Mouse (Mus musculus): ENCODE data around the gene Gpr108.

The Gpr108 gene

DNA sequence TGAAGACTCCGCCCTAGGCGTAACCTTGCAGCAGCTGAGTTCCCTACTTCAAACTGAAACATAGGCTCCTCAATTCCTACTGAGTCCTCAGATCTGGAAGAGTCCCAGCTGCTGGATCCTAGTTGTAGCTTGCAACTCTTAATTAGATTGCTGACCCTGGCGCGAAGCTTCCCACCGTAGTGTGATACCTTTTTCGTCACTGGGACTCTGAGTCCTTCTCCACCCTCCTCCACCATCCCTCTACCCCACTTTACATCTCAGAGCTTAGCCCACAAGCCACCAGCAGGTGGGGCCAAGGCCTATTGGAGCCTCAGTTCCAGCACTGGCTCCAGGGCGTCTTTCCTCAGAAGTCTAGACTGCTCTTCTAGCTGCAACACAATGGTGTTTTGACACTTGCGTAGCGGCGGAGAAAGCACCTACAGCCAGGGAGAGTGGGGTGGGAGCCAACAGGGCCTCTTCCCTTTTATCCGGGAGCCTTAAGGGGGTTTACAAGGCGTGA lies at the start of gene Gpr108:
Gene Gpr108 (minus strand): TSS at position 246 of the 499 bp plus-strand sequence.
- in situ Hi-C loops (cut with MboI; ENCODE audit: unreplicated experiment in 2 of 2) = loop anchor here (5.0 to 10.0 kb wide), 4 partner anchors 34 to 253 kb away; partner anchors contain the start of genes Alkbh7 (in 2 of the 2) and Clpp (in 1 of the 2)

DNA sequence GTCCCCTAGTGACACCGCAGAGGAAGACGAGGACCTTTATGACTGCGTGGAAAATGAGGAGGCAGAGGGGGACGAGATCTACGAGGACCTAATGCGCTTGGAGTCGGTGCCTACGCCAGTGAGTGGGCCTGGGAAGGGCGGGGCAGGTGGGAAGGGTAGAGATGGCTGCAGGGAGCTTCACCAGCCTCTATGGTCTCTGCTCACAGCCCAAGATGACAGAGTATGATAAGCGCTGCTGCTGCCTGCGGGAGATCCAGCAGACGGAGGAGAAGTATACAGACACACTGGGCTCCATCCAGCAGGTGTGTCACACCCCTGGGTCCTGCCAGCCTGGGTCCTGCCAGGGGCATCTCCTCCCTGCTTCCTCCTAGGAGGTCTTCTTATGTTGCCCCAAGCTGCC lies 48.8 kb upstream of the Gpr108 start:
- in situ Hi-C loops (cut with MboI; ENCODE audit: unreplicated experiment in 2 of 2) = loop anchor here in 1 of 2 experiments (5.0 to 25.0 kb wide), 2 partner anchors 35 to 710 kb away; partner anchors contain the start of genes Safb and Safb2

DNA sequence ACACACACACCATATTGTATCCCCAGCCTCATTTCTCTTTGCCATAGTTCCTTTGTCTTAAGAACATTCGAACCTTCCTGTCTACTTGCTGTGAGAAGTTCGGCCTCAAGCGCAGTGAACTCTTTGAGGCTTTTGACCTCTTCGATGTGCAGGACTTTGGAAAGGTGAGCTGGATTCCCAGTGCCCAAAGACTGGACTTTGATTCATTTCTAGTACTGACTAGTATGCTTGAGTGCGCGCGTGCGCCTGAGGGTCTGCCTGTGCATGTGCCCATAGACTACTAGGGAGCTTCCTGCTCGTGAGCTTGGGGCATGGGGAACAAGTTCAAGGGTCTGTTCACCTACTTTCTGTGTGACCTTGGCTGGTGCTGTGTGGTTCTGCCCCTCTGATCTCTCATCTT lies 47.7 kb upstream of the Gpr108 start:
- in situ Hi-C loops (cut with MboI; ENCODE audit: unreplicated experiment in 2 of 2) = loop anchor here in 1 of 2 experiments (5.0 to 25.0 kb wide), 2 partner anchors 36 to 709 kb away; partner anchors contain the start of genes Safb and Safb2

DNA sequence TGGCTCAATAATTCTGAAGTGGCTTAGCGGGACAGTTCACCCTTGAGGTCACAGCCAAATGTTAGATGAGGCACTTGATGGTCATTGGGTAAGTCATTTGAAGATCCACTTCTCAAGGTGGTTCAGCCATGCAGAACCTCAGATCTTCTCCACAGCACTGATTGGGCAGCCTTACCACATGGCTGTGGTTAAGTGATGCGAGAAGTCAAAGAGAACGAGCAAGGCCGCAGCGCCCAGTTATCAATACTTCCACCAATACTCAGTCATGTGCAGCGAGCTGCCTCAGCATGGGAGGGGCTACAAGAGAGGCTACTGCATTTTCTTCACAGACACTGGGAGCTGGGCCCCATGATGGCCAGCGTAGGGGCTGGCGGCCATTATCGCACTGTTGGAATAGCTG lies 44.7 kb upstream of the Gpr108 start:
- in situ Hi-C loops (cut with MboI; ENCODE audit: unreplicated experiment in 2 of 2) = loop anchor here (5.0 to 25.0 kb wide), 2 partner anchors 39 to 706 kb away; partner anchors contain the start of genes Safb (in 1 of the 2) and Safb2 (in 1 of the 2)

DNA sequence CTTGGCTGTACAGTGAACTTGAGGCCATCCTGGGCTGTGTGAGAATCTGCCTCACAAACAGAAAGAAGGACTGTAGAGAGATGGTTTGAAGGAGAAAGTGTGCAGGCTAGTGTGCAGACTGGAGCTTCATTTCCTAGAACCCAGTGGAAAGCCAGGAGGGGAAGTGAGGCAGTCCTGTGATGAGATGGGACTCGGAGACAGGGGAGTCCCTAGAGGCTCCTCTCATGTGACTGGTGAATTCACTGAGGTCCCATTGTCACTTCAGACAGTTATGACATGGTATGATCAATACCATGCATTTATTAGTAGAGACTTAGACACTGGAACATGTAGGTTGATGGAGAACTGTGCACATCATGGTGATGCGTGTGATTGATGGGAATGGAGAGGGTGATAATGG lies 44.1 kb upstream of the Gpr108 start:
- in situ Hi-C loops (cut with MboI; ENCODE audit: unreplicated experiment in 2 of 2) = loop anchor here (5.0 to 25.0 kb wide), 2 partner anchors 40 to 705 kb away; partner anchors contain the start of genes Safb (in 1 of the 2) and Safb2 (in 1 of the 2)

DNA sequence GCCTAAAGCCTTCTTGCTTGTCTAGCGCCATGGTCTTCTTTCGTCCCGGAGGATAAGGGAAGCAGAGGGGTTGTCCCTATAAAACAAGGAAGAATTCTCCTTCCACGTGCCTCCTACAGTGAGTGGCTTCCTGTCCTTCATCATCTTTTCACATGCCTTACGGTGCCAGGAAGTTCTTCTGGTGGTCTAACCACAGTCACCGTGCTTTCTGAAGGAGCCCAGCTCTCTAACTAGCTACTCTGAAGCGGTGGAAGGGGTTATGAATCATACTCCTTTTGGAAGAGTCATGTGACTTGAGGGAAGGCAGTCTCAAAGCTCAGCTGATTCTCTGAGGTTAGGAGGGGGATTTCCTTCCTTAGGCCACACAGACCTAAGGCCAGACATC lies 42.4 kb upstream of the Gpr108 start:
- in situ Hi-C loops (cut with MboI; ENCODE audit: unreplicated experiment in 2 of 2) = loop anchor here (5.0 to 25.0 kb wide), 2 partner anchors 42 to 703 kb away; partner anchors contain the start of genes Safb (in 1 of the 2) and Safb2 (in 1 of the 2)

DNA sequence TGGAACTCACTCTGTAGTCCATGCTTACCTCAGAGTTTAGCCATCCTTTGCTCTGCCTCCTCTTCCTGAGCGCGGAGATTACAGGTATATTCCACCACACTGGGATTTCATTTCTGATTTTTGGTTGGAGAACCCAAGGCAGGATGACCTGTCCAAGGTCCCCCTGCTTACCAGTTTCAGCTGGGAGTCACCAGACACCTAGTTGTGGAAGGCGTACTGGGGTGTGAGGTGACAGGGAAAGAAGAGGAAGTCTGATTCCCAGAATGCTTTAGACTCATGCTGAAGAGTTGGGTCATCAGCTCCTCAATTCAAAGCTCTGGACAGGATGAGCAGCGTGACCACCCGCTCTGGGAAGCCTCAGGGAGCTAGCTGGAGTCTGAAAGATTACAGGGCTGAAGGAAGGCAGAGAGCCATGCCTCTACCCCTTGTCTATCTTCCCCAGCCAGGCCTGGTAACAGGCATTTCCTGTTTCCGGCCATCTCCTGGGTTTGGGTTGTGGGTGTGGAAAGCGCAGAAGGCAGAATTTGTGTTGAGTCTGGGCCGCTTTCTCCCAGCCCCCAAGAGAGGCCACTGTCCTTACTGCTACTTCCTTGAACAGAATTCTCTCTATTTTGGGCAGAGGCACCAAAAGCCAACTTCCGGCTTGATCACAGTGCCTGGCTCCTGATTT lies 41.9 kb upstream of the Gpr108 start:
- in situ Hi-C loops (cut with MboI; ENCODE audit: unreplicated experiment in 2 of 2) = loop anchor here (5.0 to 25.0 kb wide), 2 partner anchors 42 to 703 kb away; partner anchors contain the start of genes Safb (in 1 of the 2) and Safb2 (in 1 of the 2)

DNA sequence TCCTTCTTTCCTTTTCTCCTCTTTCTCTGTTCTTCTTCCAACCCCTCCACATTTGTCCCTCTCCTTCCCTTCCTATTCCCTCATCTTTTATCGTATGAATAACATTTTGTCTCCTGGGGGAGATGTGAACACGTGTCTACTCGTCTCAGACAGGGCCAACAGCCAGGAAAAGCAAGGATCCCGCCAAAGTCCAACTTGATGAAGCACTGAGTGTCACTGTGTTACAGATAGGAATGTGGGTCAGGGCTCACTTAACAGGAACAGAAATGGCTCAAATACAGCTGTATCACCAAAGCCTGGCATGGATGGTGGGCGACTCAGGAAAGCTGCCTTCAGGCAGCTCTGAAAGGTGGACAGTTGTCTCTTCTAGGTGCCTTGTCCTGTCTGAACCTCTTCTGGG lies 41.0 kb upstream of the Gpr108 start:
- in situ Hi-C loops (cut with MboI; ENCODE audit: unreplicated experiment in 2 of 2) = loop anchor here in 1 of 2 experiments (25.0 kb wide), 1 partner anchor 702 kb away; the partner anchor contains the start of genes Safb and Safb2

DNA sequence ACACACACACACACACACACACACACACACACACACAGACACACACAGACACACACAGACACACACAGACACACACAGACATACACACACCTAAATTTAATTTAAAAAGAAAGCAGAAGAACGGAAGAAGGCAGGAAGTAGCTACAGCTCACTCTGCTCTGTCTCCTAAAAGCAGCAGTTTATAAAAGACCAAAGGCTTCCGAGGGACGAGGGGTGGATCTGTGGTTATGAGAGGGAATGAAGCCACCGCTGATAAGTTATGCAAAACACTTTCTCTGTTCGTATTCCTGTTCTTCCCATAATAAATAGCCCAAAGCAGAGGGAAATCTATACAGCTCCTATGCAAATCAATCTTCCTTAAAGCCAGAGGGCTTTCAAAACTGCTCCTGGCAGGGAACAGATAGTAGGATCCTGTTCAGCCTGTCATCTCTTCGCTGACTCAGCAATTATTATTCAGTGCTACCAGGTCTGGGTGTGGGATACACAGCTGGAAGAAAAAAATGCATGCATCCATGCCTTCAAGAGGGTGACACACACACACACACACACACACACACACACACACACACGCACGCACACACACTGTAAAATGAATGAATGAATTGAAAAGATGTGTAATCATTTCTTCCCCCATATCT lies 38.6 kb upstream of the Gpr108 start:
- in situ Hi-C loops (cut with MboI; ENCODE audit: unreplicated experiment in 2 of 2) = loop anchor here in 1 of 2 experiments (25.0 kb wide), 1 partner anchor 700 kb away; the partner anchor contains the start of genes Safb and Safb2

DNA sequence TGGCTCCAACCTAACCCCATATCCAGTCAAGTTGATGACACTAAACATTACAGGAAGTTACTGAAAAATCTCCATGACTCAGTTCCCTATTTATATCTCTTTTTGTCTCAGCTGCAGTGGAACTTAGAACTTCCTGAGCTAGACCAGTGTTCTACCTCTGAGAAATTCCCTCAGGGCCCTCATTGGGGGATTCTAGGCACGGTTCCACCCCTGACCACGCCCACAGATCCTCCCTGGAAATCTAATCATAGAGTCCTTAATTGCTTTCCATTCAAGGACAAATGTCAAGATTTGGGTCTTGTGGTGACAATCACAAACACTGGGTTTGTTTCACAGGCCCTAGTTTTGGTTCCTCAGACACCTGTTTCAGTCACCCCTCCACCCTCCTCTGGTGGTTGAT lies 36.8 kb upstream of the Gpr108 start:
- in situ Hi-C loops (cut with MboI; ENCODE audit: unreplicated experiment in 2 of 2) = loop anchor here in 1 of 2 experiments (25.0 kb wide), 1 partner anchor 698 kb away; the partner anchor contains the start of genes Safb and Safb2

DNA sequence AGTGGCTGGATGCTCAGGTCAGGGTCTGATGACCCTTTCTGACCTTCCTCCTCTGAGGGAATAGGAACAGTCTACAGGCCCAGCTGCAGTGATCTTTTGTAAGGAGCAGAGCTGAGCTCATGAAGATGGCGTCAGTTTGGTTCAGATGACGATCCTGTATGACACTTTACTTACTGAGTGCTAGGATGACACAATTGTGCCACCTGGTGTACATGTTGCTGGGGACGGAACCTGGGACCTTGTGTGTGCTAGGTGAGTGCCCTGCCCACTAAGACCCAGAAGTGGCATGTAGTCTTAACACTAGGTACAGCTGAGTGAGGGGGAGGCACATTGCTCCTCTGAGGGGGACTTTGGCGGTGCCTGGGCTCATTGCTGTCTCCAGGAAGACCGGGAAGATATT lies 35.7 kb upstream of the Gpr108 start:
- in situ Hi-C loops (cut with MboI; ENCODE audit: unreplicated experiment in 2 of 2) = loop anchor here (5.0 to 25.0 kb wide), 2 partner anchors 37 to 697 kb away; partner anchors contain the start of genes Gpr108 (in 1 of the 2), Safb (in 1 of the 2), Safb2 (in 1 of the 2) and Trip10 (in 1 of the 2)

DNA sequence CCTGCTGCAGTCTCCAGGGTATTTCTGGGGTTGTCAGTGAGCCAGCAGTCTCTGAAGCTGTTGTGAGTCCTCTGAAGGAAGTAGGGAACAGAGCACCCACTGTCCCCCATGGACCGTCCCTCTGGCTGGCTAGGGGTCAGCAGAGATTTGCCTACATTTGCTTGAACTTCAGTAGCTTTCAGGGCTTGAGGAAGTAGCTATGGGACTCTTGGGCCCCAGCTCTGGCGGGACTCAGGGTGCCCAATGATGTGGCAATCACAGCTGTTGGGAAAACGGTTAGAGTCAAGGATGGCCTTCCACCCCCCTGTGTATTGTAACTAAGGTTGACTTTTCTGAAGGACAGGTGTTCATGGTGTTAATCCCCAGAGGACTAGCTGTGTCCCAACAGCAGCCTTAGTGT lies 32.2 kb upstream of the Gpr108 start:
- in situ Hi-C loops (cut with MboI; ENCODE audit: unreplicated experiment in 2 of 2) = loop anchor here (5.0 to 25.0 kb wide), 2 partner anchors 33 to 693 kb away; partner anchors contain the start of genes Gpr108 (in 1 of the 2), Safb (in 1 of the 2), Safb2 (in 1 of the 2) and Trip10 (in 1 of the 2)

DNA sequence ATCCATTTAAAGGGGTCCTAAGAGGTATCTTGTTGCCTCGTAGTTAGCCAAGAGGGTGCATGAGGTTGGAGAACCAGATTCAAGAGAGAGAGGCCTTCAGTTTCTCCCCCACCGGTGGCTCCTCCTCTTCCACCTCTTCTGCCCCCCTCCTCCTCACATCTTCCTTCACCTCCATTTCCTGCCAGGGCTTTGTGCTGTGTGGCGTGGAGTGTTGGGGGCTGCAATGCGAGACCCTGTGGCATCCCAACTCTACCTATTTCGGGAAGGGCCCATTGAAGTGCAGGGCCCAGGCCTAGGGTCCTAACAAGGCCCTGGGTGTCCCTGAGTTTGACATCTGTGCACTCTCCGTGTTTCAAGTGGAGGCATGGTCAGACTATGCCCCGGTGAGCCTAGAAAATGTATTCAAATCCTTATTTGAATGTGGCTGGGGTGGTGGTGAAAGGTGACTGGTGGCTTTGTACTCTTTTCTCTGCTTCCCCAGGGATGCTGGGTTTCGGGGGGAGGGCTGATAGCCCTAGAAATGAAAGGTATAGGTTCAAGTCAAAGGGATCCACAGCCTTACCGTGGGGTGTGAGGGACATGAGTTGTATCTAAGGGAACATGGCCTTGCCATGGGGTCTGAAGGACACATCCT lies 31.5 kb upstream of the Gpr108 start:
- in situ Hi-C loops (cut with MboI; ENCODE audit: unreplicated experiment in 2 of 2) = loop anchor here (5.0 to 25.0 kb wide), 2 partner anchors 32 to 692 kb away; partner anchors contain the start of genes Gpr108 (in 1 of the 2), Safb (in 1 of the 2), Safb2 (in 1 of the 2) and Trip10 (in 1 of the 2)

DNA sequence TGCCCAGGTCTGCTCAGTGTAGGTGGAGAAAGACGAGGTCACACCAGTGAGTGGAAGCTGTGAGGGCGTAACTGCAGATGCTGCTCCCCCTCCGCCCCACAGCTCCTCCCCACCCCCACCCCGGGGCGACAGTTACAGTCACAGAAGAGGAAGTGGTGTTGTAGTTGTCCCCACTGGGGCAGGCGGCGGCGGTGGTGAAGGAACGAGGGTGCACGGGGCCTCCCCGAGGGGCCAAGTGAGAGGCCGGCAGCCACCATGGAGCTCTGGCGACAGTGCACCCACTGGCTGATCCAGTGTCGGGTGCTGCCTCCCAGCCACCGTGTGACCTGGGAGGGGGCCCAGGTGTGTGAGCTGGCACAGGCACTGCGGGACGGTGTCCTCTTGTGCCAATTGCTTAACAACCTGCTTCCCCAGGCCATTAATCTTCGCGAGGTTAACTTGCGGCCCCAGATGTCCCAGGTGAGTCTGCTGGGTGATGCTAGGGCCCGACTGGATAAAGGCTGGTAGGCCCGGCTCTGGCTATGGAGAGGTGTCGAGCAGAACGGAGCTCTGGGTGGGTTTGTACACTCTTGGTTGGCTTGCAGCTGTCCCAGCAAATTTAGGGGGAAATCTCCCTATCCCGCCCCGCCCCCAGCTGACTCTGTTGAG lies 30.8 kb upstream of the Gpr108 start, which contains the start of gene Vav1:
Gene Vav1 (plus strand): TSS at position 158 of the 648 bp plus-strand sequence.
- in situ Hi-C loops (cut with MboI; ENCODE audit: unreplicated experiment in 2 of 2) = loop anchor here in 1 of 2 experiments (25.0 kb wide), 1 partner anchor 692 kb away; the partner anchor contains the start of genes Safb and Safb2

DNA sequence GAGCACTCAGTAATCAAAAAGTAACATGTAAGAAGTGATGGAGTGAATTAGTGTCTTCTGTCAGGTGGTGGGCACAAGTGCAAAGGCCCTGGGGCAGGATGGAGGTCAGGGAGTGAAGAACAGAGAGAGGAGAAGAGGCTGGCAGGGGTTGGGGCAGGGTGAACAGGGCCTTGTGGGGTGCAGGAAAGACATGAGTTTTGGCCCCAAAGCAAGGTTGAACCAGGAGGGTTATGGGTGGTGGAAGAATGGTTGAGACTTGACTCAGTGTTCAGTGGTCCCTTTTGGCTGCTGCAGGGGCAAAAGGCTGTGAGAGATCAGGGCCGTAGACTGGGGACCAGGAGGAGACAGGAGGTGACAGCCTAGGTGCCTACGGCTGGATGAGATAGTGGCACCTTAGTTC lies 30.3 kb upstream of the Gpr108 start:
- in situ Hi-C loops (cut with MboI; ENCODE audit: unreplicated experiment in 2 of 2) = loop anchor here in 1 of 2 experiments (25.0 kb wide), 1 partner anchor 691 kb away; the partner anchor contains the start of genes Safb and Safb2

DNA sequence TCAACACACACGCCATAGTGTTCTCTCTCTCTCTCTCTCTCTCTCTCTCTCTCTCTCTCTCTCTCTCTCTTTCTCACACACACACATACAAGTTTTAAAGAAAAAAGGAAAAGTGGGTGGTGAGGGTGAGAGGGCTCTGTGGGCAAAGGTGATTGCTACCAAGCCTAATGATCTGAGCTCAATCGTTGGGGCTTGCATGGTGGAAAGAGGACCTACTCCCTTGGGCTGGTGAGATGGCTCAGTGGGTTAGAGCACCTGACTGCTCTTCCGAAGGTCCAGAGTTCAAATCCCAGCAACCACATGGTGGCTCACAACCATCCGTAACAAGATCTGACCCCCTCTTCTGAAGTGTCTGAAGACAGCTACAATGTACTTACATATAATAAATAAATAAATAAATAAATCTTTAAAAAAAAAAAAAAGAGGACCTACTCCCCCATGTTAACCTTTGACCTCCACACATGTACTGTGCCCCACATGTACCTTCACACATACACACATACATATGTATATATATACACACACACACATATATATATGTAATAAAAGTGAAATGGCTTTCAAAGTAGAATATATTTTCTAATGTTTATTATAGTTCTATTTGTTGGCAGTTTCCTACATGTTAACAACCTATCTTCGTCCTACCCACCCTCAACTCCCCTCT lies 29.5 kb upstream of the Gpr108 start:
- in situ Hi-C loops (cut with MboI; ENCODE audit: unreplicated experiment in 2 of 2) = loop anchor here in 1 of 2 experiments (25.0 kb wide), 1 partner anchor 690 kb away; the partner anchor contains the start of genes Safb and Safb2

DNA sequence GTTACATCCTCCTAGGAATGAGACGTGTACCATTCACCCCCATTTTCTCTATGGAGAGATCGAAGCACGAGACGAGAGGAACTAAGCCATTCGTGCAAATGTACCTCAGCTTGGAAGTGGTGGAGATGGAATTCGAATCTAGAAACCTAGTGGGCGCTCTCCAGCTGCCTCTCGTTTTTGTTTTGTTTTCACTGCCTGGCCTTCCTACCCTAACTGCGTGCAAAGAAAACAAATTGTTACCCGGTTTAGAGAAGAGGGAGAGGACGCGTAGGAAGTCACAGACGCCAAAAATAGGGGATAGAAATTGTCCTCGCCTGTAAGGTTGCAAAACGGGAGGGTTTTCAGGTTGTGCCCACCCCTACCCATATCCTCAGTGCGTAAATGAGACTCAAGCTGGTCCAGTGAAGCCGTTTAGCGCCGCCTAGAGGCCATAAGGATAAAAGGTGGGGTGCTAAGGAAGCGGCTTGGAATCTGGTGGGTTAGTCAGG lies 28.4 kb upstream of the Gpr108 start:
- in situ Hi-C loops (cut with MboI; ENCODE audit: unreplicated experiment in 2 of 2) = loop anchor here in 1 of 2 experiments (25.0 kb wide), 1 partner anchor 689 kb away; the partner anchor contains the start of genes Safb and Safb2

DNA sequence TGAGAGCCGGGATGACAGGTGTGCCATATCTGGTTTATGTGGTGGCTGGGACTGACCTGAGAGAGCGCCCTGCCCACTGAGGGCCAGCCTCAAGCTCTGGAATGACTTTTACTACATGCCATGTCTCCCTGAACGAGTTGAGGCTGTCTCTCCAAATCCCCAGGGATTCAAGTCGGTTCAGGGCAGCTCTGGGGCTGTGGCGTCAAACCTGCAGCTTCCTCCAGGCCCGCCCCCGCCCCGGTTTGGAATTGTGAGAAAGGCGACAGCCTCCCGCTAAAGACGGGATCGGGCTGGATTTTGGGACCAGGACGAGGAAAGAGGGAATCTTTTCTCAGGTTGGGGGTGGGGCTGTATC lies 27.7 kb upstream of the Gpr108 start:
- in situ Hi-C loops (cut with MboI; ENCODE audit: unreplicated experiment in 2 of 2) = loop anchor here in 1 of 2 experiments (25.0 kb wide), 1 partner anchor 689 kb away; the partner anchor contains the start of genes Safb and Safb2
